Mouse (Mus musculus) MEL (cell line): Measurements from ENCODE around the gene Hadhb.

Experiments
- CHD1 ChIP-seq: IDR thresholded peaks from 2 replicates; pipeline ENCODE4 v1.6.1; 2012; ENCODE audit warnings: low read depth, mild to moderate bottlenecking, inconsistent platforms, low read length, improper control_type of control experiment
- CHD2 ChIP-seq: IDR thresholded peaks from 2 replicates; pipeline ENCODE4 v1.6.1; 2011; ENCODE audit warnings: low read length, improper control_type of control experiment
- CTCF ChIP-seq, 3 experiments: IDR thresholded peaks in 2 of 3; conservative IDR thresholded peaks in 1 of 3; 2 replicates each; pipeline ENCODE4 v1.5.1; 2011 to 2012; ENCODE audit warnings: low read length in 3 of 3, low read depth in 2 of 3, mild to moderate bottlenecking in 2 of 3, improper control_type of control experiment in 1 of 3, inconsistent platforms in 1 of 3, mixed read lengths in 1 of 3, moderate library complexity in 1 of 3; ENCODE audit not compliant: control insufficient read depth in 1 of 3, insufficient read depth in 1 of 3, poor library complexity in 1 of 3, severe bottlenecking in 1 of 3
- EP300 ChIP-seq, 2 experiments: IDR thresholded peaks; 2 replicates each; pipeline ENCODE4 v1.6.1; 2011; ENCODE audit warnings: improper control_type of control experiment in 2 of 2, low read length in 2 of 2, low read depth in 1 of 2, mild to moderate bottlenecking in 1 of 2
- MAFK ChIP-seq: IDR thresholded peaks from 2 replicates; pipeline ENCODE4 v1.6.1; 2011; ENCODE audit warnings: low read depth, mild to moderate bottlenecking, low read length, improper control_type of control experiment, borderline replicate concordance
- MAX ChIP-seq: IDR thresholded peaks from 2 replicates; pipeline ENCODE4 v1.6.1; 2011; ENCODE audit warnings: low read length, improper control_type of control experiment
- NRF1 ChIP-seq: IDR thresholded peaks from 2 replicates; pipeline ENCODE4 v1.6.1; 2014; ENCODE audit warnings: low read depth, mild to moderate bottlenecking, inconsistent platforms, low read length, improper control_type of control experiment, moderate library complexity; ENCODE audit not compliant: poor library complexity, insufficient read depth, severe bottlenecking
- POLR2A ChIP-seq, 2 experiments: IDR thresholded peaks; 2 replicates each; pipeline ENCODE4 v1.6.1; 2011 to 2012; ENCODE audit warnings: low read length in 2 of 2, mild to moderate bottlenecking in 2 of 2, control low read depth in 1 of 2, improper control_type of control experiment in 1 of 2, low read depth in 1 of 2, moderate library complexity in 1 of 2; ENCODE audit not compliant: control insufficient read depth in 1 of 2, insufficient read depth in 1 of 2, poor library complexity in 1 of 2
- POLR2AphosphoS2 ChIP-seq: IDR thresholded peaks from 2 replicates; pipeline ENCODE4 v1.6.1; 2011; ENCODE audit warnings: low read length, improper control_type of control experiment
- POLR2AphosphoS5 ChIP-seq: IDR thresholded peaks from 2 replicates; pipeline ENCODE4 v1.6.1; 2012; ENCODE audit warnings: low read depth, borderline replicate concordance, mild to moderate bottlenecking, inconsistent platforms, low read length, moderate library complexity, mixed read lengths
- TAL1 ChIP-seq: IDR thresholded peaks from 2 replicates; pipeline ENCODE4 v1.6.1; 2012; ENCODE audit warnings: mild to moderate bottlenecking, inconsistent platforms, low read length, moderate library complexity, mixed read lengths
- ZC3H11A ChIP-seq: IDR thresholded peaks from 2 replicates; pipeline ENCODE4 v1.6.1; 2012; ENCODE audit warnings: low read depth, mild to moderate bottlenecking, inconsistent platforms, low read length, improper control_type of control experiment

DNA sequence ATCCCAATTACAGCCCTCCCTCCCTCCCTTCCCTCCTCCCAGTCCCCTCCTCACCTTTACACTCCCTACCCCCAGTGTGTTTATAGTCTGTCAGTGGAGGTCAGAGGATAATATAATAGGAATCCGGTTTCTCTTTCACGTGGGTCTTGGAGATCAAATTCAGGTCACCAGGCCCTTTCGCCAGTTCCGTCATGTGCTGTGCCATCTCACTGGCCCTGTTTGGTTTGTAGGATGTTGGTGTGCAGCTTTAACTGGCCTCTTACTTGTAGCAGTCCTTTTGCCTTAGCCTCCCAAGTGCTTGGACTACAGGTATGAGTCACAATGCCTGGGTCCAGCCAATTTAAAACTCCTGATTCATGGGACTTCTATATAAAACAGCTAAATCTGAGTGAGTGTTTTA, 20.8 kb downstream of the Hadhb start:
- TF ChIP-seq MAFK (no peak), CHD1 (no peak), CTCF (IDR thresholded peaks at IDR 0.05 in 2 of 3, conservative IDR thresholded peaks at IDR 0.05 in 1 of 3; ENCODE audit: control insufficient read depth in 1 of 3, insufficient read depth in 1 of 3, low read depth in 2 of 3, low read length in 3 of 3, poor library complexity in 1 of 3, severe bottlenecking in 1 of 3) (no peak), CHD2 (no peak), POLR2AphosphoS5 (no peak), TAL1 (no peak), MAX (no peak), POLR2A (IDR thresholded peaks at IDR 0.05; ENCODE audit: control insufficient read depth in 1 of 2, insufficient read depth in 1 of 2, low read depth in 1 of 2, low read length in 2 of 2, poor library complexity in 1 of 2) (no peak), NRF1 (no peak), ZC3H11A (no peak), POLR2AphosphoS2 (no peak), EP300 (IDR thresholded peaks at IDR 0.05; ENCODE audit: low read depth in 1 of 2, low read length in 2 of 2) (no peak)
